Mouse (Mus musculus) adipose tissue, adult 10 weeks (tissue): ENCODE measurements around the gene Ncoa7. TPM values are rescaled to one million over a fixed set of nuclear protein-coding genes. Genes with fewer than 3 reads are reported as not detected.

Source experiments
- polyA plus RNA-seq: library from polyadenylated mRNA; stranded (reverse); fragments of 350-450 nt; fragmentation: Illumina TruSeq; extraction: RNeasy Lipid Tissue Mini Kit (QIAGEN cat#74804); gene quantifications from one replicate; pipeline ENCODE4 v1.2.3, GENCODE M21; 2014; ENCODE audit warnings: low read depth, low replicate concordance

The Ncoa7 gene
- polyA plus RNA-seq = 10.7 TPM

DNA sequence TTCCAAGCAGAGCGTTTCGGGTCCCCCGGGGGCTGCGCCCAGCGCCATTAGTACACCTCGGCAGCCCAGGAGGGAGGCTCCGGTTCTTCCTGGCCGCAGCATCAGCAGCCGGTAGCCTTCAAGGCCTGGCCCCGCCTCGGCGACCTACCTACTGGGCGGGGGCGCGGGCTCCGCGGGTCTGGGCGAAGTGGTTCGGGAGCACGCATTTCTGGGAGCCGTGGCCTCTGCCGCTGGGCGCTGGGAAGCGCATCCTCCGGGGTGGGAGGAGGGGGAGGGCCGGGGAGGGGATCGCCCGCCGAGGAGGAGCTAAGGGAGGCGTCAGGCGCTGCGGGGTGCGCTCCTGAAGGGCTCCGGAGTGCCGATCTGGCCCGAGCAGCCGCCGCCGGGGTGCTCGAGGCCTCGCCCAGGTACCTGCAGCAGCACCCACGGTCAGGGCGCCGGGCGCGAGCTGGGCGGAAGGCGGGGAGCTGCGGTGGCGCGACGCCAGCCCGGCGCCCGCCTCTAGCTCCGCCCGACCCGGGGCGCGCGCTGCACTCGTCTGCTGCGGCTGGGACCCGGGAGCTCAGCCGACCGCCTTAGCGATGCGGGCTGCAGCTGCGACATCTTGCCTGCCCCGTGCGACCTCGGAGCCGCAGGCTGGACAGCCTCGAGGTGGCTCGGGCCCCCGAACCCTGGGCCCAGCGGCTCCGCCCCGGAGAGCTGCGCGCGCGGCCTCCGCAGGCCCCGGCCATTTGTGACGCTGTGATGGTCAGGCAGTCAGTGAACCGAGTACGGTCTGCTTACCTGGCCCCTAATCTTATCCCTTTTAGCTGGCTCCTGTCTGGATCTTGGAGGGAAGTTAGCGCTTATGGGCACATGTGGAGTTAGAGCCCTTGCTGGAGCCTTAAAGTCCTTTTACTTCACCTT is at the start of gene Ncoa7:
TSS of gene Ncoa7 (minus strand) at position 646 of the 906 bp plus-strand sequence.

DNA sequence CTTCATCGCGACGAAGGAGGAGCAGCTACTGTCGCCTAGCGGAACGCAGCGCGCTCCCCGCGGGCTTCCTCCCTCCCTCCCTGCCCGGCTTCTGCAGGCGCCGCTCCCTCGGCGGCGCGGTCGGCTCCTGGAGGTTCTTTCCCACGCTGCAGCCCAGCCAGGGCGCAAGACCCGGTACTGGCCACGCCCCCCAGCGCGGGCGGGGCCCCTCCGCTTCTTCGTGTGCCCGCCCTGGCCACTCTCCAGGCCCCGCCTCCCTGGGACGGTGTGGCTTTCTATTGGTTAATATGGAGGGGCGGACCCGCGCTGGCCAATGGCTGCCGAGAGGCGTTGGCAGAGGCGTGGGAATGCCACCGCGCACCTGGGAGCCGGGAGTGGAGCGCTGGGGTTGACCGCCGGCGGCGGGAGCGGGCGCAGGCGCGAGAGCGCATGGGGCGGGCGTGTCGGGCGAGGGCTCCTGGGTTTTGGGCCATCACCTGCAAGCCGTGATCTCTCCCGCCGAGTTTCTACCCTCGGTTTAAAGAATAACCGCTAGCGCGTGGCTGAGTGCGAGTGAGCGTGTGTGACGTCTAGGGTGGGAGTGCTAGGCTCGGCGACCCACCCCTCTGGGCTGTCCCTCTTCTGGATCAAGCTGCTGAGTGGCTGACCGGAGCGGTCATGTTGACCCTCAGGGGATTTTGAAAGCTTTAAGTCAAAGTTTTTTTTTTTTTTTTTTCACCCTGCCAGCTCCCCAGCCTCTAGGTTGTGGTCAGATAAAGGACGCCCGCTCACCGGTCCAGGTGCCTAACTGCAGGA is 39.7 kb upstream of the Ncoa7 start, which contains the start of gene Hey2:
TSS of gene Hey2 (minus strand) at position 159 of the 795 bp plus-strand sequence.

DNA sequence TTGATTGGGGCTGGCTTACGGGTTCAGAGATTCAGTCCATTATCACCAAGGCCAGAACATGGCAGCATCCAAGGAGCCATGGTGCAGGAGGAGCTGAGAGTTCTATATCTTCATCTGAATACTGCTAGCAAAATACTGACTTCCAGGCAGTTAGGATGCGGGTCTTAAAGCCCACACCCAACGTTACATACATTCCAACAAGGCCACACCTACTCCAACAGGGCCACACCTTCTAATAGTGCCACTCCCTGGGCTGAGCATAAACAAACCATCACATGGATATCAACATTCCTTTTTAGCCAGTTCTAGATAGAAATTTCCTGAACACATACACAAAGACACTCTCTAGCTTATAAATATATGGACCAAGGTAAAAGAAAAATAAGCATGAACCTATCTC is 173.6 kb downstream of the Ncoa7 start, which contains the start of gene Hint3:
TSS of gene Hint3 (minus strand) at position 120 of the 400 bp plus-strand sequence.

DNA sequence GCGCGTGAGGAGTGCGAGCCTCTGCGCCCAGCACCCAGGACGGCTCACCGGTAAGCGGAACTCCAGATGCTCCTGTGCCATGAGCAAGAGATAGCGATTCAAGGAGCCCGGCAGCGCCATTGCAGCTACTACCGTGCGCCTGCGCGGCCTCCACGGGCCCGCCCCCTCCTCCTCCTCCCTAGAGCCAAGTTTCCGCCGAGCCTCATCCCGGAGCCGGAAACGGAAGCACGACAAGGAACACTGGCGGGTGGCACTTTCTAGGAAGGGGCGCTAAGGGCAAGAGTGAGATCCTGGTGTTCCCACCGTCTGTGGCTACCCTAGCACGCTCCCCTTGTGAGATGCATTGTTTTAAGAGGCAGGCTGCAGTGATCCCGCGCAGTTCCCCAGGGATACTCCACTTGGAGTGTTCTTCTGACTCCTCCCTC is 202.6 kb downstream of the Ncoa7 start, which contains the start of gene Trmt11:
TSS of gene Trmt11 (minus strand) at position 208 of the 425 bp plus-strand sequence.

Other genes starting within 250 kb of the Ncoa7 start
- 5.8 TPM for gene Trmt11, start 202.6 kb downstream of the Ncoa7 start, polyA plus RNA-seq
- gene Hint3, start 173.7 kb downstream of the Ncoa7 start, polyA plus RNA-seq = 42.0 TPM
- 2.3 TPM for gene Hey2, start 39.5 kb upstream of the Ncoa7 start, polyA plus RNA-seq